Mouse (Mus musculus) heart, postnatal 4 days (tissue): ENCODE results near the gene Rhof. TPM values are rescaled to one million over a fixed set of nuclear protein-coding genes. Genes with fewer than 3 reads are reported as not detected.
"Not testable (repeated sequence)": the region's sequence is repeated elsewhere in the genome, so short reads cannot be mapped to it uniquely, and the experiment has no call there.

Source experiments
- DNase-seq: peaks from one replicate; pipeline ENCODE4 v3.0.0; 2021
- total RNA-seq, 2 experiments: library from RNA; stranded (reverse); gene quantifications; 2 replicates each; pipeline ENCODE4 v1.2.3; 2021

Gene Rhof
- total RNA-seq, 2 experiments from 2014 or later = 0.36 to 0.71 TPM

GRCm38 (mm10) chr5:123067395-123067995, 65.0 kb downstream of the Rhof start:
- DNase-seq = peak; percentile 42

- DNase-seq = peak; percentile 79
These were observed 68.3 kb downstream of the Rhof start for GRCm38 (mm10) chr5:123064207-123064606.

- no peak for DNase-seq
These were observed 69.4 kb downstream of the Rhof start for GRCm38 (mm10) chr5:123063141-123063540.

- not testable (repeated sequence) for DNase-seq
These were observed 71.1 kb downstream of the Rhof start for GRCm38 (mm10) chr5:123061402-123061749.

- no peak for DNase-seq
These were observed 71.6 kb downstream of the Rhof start for GRCm38 (mm10) chr5:123060706-123061401.

- DNase-seq = peak; percentile 63
These were observed 72.6 kb downstream of the Rhof start for GRCm38 (mm10) chr5:123059757-123060520.

GRCm38 (mm10) chr5:123058251-123059102, 74.0 kb downstream of the Rhof start:
- DNase-seq = no peak

GRCm38 (mm10) chr5:123057366-123058250, 74.9 kb downstream of the Rhof start:
- peak; percentile 99 for DNase-seq

Other genes starting within 250 kb of the Rhof start
- 10 to 100 TPM; 27.7 to 29.5 TPM for gene Kdm2b, start 142.9 kb downstream of the Rhof start, total RNA-seq
- gene Orai1, start 117.6 kb downstream of the Rhof start, total RNA-seq = 10 to 100 TPM; 19.2 to 19.8 TPM
- not detected for gene Morn3, start 85.7 kb downstream of the Rhof start, total RNA-seq
- gene Tmem120b, start 64.3 kb downstream of the Rhof start, total RNA-seq = 10 to 100 TPM; 12.1 to 12.7 TPM
- 10 to 100 TPM; 22.2 to 23.0 TPM for gene Setd1b, start 9.5 kb upstream of the Rhof start, total RNA-seq
- 10 to 100 TPM; 22.8 to 24.8 TPM for gene Psmd9, start 36.7 kb upstream of the Rhof start, total RNA-seq
- not detected for gene Hpd, start 50.0 kb upstream of the Rhof start, total RNA-seq
- 1 to 10 TPM; 2.2 to 3.3 TPM for gene Wdr66, start 119.4 kb upstream of the Rhof start, total RNA-seq
- gene Bcl7a, start 211.1 kb upstream of the Rhof start, total RNA-seq = 10 to 100 TPM; 14.1 to 14.8 TPM